Mouse (Mus musculus) ovary, postnatal 10 days (tissue): ENCODE data around the gene Gen1.

ENCODE experiments used
- DNase-seq: peaks from one replicate; pipeline ENCODE4 v3.0.0; 2022; ENCODE audit warnings: low spot score

Gen1 gene

DNA sequence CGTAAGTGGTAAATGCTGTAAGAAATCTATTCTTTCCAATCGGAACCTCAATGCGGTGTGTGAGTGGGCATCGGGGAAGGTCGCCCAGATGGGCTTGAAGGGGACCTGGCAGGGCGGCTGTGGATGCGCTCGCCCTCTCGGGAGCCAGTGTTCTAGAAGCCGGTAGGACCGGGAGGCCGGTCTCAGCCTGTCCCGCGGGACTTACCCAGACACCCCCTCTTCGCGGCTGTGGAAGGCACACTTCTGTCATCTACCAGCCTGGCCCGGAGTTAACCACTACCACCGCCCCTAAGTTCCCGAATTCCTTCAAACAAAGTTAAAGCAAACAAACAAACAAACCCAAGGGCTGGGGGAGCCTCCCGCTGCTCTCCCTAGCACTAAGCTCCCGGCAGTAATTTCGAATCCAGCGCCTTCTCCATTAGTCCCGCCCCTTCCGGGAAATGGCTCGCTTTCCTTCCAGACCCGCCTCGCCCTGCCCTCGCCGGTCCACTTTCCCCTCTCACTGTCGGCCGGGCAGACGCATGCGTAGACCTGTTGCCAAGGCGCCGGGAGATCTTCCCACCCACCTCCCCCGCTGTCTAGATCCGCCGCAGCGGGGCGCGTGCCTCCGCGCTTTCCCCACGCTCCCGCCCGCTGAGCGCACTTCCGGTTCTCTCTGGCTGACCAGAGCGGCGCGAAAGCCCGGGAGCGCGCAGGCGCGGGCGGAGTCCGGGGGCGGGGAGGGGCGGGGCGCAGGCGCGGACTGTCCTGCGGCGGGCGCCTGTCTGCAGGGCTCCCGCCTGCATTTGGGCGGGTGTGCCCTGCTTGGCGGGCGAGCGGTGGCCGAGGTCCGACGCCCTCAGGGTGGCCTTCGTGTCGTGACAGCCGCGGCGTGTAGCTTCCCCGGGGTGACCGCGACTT lies at the start of gene Gen1, which contains the start of gene Smc6:
Gene Gen1 (minus strand): TSS at position 420 of the 900 bp plus-strand sequence.
Gene Smc6 (plus strand): TSS at position 505 of the 900 bp plus-strand sequence.
- DNase-seq = peak; percentile 80

GRCm38 (mm10) chr12:11313840-11314239 lies 48.2 kb upstream of the Gen1 start:
- no peak for DNase-seq

DNA sequence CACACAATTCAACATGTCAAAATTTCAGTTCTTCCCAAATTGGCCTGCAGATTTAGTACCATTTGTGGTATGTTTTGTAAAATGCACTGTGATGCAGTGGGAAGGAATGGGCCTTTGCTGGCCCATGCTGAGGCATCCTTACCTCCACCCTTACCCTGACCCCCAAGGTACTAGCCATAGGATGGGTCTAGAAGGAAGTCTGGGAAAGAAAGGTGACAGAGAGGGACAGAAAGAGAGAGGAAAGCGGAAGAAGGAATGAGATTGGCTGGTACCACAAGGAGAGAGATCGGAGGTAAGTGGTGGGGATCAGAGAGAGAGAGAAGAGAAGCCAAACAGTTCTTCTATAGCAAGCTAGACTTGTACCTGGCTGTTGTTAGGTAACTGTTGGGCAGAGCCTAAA lies 45.5 kb upstream of the Gen1 start:
- DNase-seq = no peak

DNA sequence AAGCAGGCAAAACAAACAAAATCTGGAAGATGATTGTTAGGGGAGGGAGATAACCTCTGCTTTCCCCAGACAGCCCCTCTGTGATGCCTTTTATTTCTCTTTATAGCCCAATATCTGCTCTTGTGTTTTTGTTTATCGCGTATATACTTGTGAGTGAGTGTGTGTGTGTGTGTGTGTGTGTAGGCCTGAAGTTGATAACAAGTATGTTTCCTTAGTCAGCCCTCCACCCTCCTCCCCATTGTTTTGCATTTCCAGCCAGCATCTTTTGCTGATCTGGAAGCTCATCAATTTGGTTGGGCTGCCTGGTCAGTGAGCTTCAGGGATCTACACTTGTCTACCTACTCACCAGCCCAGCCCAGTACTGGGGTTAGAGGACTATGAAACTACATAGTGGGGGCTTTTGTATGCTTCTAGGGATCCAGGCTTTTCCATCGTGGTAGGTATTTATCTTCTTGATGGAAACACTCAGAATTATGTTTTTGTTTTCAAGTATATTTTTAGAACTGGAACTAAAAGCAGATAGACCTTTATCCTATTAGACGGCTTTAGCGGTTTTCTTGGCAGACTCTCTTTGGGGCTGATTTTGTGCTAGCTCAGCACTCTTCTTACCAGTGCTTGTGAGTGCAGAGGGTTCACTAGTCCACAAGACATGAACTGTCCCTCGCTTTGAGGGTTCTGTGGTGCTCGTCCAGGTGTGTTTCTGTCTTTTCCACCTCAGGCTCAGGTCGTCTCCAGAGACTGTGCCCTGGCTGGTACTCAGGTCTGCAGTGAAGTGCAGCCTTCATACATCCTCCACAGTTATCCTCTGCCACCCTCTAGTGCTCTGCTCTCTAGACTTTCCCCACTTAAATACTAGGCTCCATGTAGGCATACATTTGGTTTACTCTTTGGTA lies 41.4 kb upstream of the Gen1 start:
- DNase-seq = no peak

DNA sequence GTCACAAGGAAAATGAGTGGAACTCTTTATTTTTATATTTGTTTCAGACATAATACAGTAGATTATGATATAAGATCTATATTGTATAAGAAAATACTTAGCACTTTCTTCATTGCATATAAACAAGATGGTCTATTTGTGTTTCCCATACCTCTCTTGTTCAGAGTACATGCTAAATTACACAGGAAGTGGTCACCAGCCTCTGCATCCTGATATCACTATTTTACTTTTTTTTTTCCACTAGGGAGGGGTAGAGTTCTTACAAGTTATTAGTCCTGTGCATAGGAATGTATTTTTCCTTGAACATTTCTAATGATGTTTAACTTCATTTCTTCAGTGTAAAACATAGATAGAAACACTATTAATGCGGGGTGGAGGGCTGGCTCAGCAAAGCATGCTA lies 35.3 kb upstream of the Gen1 start:
- no peak for DNase-seq

- DNase-seq = no peak
These were observed 20.8 kb upstream of the Gen1 start for GRCm38 (mm10) chr12:11286382-11286781.

- no peak for DNase-seq
These were observed 16.0 kb upstream of the Gen1 start for GRCm38 (mm10) chr12:11281584-11281983.

DNA sequence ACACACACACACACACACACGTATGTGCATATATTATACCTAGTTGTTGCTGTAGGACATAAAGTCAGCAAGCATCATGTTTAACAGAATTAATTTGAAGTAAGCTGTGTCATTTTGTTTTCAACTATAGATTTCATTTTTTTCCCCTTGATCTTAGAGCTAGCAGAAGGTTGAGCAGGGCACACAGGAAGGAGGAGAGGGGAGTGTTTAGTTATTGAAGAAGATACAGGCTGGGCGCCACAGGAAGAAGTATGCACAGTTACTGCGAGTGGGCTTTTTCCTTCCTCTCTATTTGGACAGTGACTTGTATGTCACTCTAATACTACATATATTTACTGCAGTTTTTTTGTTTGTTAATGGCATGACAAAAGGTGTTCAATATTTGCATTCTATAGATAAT lies 14.3 kb upstream of the Gen1 start:
- DNase-seq = no peak

- no peak for DNase-seq
These were observed 11.6 kb upstream of the Gen1 start for GRCm38 (mm10) chr12:11277207-11277606.

- DNase-seq = no peak
These were observed 11.0 kb upstream of the Gen1 start for GRCm38 (mm10) chr12:11276632-11277031.

- DNase-seq = no peak
These were observed 7.6 kb upstream of the Gen1 start for GRCm38 (mm10) chr12:11273185-11273584.

- DNase-seq = no peak
These were observed 7.0 kb upstream of the Gen1 start for GRCm38 (mm10) chr12:11272568-11272967.

DNA sequence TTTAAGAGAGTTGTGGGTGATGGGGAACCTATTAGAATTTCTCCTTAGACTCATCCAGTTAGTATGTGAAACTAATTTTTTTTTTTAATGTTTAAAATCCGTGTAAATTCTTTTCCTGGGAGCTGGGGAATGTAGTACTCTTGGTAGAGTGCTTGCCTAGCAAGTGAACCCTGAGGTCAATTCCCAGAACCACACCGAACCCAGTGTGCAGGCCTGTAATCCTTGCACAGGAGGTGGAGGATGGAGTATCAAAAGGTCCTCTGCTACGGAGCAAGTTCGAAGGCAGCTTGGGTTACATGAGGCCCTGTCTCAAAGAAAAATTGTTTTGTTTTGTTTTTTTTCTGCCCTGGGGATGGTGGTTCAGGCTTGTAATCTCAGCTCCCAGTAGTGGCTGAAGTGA lies 1.4 kb upstream of the Gen1 start:
- no peak for DNase-seq

GRCm38 (mm10) chr12:11266282-11266985 lies 833 bp upstream of the Gen1 start:
- no peak for DNase-seq

DNA sequence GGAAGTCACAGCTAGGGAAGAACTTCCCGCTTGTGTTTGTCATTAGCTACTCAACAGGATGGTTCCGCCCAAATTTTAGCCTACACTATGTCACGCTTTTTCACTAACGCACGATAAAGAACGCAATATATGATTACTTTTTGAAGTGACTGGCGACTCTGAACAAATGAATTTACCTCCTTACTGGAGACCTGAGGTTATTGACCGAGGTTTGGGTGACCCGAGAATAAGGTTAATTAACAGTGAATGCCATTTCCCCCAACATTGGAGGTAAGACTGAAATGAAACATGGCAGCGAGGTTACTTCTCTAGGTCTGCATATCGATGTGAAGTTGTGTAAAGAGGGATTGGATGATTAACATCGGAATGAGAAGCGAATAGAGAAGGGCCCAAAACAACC lies 706 bp downstream of the Gen1 start:
- no peak for DNase-seq

GRCm38 (mm10) chr12:11250322-11250721 lies 15.3 kb downstream of the Gen1 start:
- no peak for DNase-seq

GRCm38 (mm10) chr12:11247460-11247859 lies 18.1 kb downstream of the Gen1 start:
- no peak for DNase-seq

GRCm38 (mm10) chr12:11235996-11236395 lies 29.6 kb downstream of the Gen1 start:
- DNase-seq = no peak

DNA sequence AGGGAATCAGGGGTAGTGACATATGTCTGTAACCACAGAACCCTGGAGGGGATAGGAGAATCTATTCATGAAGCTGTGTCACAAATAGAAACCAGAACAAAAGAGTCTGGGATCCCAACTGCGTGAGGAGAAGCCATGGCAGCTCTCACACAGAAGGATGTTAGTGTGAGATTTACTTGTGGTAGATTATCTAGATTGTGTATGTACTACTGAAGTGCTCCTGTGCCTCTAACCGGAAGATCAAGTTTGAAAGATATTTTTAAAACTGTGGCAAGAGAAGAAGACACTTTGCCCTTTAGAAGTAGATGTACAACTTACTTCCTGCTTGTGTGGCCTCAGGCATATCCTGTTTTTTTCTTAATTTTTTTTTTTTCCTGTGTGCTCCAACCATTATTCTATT lies 35.3 kb downstream of the Gen1 start:
- DNase-seq = no peak

- DNase-seq = no peak
These were observed 38.9 kb downstream of the Gen1 start for GRCm38 (mm10) chr12:11226529-11227268.

DNA sequence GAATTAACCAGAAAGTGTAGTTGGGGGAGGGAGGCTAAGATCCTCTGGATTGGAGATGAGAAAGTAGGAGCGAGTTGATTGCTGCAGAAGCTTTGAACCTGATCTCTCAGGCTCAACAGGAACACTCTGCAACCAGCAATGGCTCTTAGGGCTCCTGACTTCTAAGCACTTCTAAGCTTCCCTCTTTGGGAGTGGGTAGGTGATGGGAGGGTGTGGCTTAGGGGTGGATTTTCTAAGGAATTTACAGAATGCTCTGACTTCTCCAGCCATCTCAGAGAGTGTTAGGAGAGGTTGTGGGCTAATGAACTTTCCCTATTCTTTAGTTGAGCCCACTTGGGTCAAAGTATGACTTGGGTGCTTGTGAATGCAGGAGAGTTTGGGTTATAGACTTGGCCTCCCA lies 39.5 kb downstream of the Gen1 start:
- DNase-seq = no peak

DNA sequence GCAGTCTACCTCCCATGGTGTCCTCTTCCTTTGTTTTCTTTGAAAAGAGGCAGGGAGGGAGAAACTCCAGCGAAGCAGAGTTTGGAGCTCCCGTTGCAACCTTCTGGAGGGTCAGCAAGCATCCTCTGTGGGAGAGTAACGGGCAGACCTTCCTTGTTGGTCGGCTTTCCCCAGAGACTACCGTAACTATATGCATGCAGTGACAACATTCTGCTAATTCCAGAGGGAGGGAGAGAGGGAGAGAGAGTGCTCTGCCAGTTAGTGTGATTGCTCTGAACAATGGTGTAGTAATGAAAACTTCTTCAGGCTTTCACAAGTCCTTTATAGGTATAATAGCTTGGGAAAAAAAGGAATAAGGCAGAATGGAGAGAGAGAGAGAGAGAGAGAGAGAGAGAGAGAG lies 40.9 kb downstream of the Gen1 start:
- DNase-seq = no peak
